Mouse (Mus musculus): ENCODE data around the gene Vangl1. TPM values are rescaled to one million over a fixed set of nuclear protein-coding genes. Genes with fewer than 3 reads are reported as not detected.

Vangl1 gene
- polyA plus RNA-seq, 1 experiment from 2014 or later: 22.9 TPM

DNA sequence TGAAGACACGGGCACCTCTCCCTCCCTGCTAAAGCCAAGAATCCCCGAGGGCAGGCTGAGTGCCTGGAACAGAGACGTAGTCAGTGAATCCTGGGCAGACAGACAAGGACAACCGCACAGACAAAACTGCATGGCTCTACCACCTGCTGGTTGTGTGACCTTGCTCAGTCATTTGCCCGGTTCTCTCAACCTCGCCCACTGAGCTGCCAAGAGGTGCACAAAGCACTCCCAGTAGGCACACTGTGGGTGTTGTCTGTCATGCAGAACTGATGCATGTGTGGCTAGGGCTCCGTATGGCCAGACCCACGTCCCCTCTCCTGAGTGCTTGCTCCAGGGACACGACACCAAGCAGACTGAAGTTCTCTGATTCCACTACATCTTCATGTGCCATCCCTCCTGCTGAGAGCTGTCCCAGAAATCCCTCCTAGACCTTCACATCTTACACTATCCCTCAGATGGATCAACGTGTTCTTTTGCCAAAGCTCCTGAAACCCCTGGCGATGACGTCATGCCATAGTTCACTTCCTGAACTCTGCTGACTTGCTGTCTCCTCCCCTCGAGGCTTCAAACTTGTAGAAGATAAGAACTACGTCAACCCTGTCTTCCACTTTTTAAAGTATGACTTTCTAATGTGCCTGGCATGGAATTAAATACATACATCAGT is 45.6 kb downstream of the Vangl1 start:
- Histone ChIP-seq H3K27ac (ENCODE audit: low read length) (no peak overlapping the region), H3K4me3 (ENCODE audit: low read length) (no peak overlapping the region), H3K36me3 (ENCODE audit: control insufficient read depth, insufficient read depth) (peaks cover 37% of the 10 kb centered on the region), H3K4me2 (ENCODE audit: low read depth, low read length) (no peak overlapping the region), H3K27me3 (ENCODE audit: control insufficient read depth, insufficient read depth, low read length) (no peaks in the 10 kb centered on the region), H3K9ac (ENCODE audit: low read length) (no peak overlapping the region), H3K9me3 (replicated peaks; ENCODE audit: control insufficient read depth, low read length) (no peaks in the 10 kb centered on the region), H3K4me1 (ENCODE audit: control insufficient read depth, insufficient read depth, low read length) (peaks cover 5% of the 10 kb centered on the region; the same call in 1 of the 2 replicates)
- peak; percentile 35; the same call in 1 of the 2 replicates for ATAC-seq (replicated peaks; ENCODE audit: extremely low read depth, insufficient read depth, low FRiP score)
- 63% methylated on average over 14 of the region's 14 CpGs for WGBS

DNA sequence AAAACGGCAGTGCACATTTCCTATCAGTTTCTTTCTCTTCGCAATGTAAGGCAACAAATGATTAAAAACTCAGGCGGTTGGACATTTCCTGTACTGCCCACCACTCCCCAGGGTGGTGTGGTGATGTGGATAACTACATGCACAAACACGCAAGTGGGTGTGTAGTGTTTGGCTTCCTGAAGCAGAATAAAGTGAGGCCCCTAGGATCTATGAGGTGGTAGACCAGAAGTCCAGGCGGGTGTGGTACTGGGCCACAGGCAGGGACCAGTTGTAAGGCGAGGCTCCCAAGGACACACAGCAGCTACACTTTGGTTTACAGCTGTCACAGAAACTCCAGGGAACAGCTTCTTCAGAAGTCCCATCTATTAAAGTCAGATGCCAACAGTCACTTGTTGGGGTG is 46.8 kb downstream of the Vangl1 start:
- H3K27ac ChIP-seq (ENCODE audit: low read length): no peak overlapping the region
- H3K9ac ChIP-seq (ENCODE audit: low read length): no peak overlapping the region
- H3K4me1 ChIP-seq (ENCODE audit: control insufficient read depth, insufficient read depth, low read length): peaks cover 8% of the 10 kb centered on the region
- no peak for ATAC-seq (replicated peaks; ENCODE audit: extremely low read depth, insufficient read depth, low FRiP score)
- H3K27me3 ChIP-seq (ENCODE audit: control insufficient read depth, insufficient read depth, low read length): no peaks in the 10 kb centered on the region
- WGBS: 82% methylated on average over 6 of the region's 6 CpGs
- peaks cover 33% of the 10 kb centered on the region for H3K36me3 ChIP-seq (ENCODE audit: control insufficient read depth, insufficient read depth)
- no peaks in the 10 kb centered on the region for H3K9me3 ChIP-seq (replicated peaks; ENCODE audit: control insufficient read depth, low read length)
- H3K4me3 ChIP-seq (ENCODE audit: low read length): no peak overlapping the region
- H3K4me2 ChIP-seq (ENCODE audit: low read depth, low read length): no peak overlapping the region

DNA sequence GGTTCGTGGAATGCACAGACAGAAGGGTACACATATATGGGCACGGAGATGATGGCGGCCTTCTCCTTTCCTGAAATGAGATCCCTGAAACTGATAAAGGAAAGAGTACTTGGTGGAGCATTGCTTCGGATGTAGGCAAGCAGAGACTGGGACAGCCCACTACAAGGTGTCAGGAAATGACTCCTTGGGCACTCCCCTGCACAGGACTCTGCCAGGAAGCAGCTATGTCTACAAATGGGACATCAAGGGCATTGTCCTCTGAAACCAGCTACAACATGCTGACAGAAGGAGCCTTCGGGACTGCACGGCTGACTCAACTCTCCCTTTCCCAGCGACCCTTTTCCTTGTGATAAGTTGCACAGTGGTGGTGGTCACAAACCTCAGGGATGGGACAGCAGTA is 47.8 kb downstream of the Vangl1 start:
- Histone ChIP-seq H3K27ac (ENCODE audit: low read length) (no peak overlapping the region), H3K27me3 (ENCODE audit: control insufficient read depth, insufficient read depth, low read length) (no peaks in the 10 kb centered on the region), H3K36me3 (ENCODE audit: control insufficient read depth, insufficient read depth) (peaks cover 29% of the 10 kb centered on the region), H3K4me3 (ENCODE audit: low read length) (no peak overlapping the region), H3K9me3 (replicated peaks; ENCODE audit: control insufficient read depth, low read length) (no peaks in the 10 kb centered on the region), H3K4me1 (ENCODE audit: control insufficient read depth, insufficient read depth, low read length) (peaks cover 10% of the 10 kb centered on the region), H3K4me2 (ENCODE audit: low read depth, low read length) (no peak overlapping the region), H3K9ac (ENCODE audit: low read length) (no peak overlapping the region)
- ATAC-seq (replicated peaks; ENCODE audit: extremely low read depth, insufficient read depth, low FRiP score): no peak
- 81% methylated on average over 7 of the region's 7 CpGs for WGBS

DNA sequence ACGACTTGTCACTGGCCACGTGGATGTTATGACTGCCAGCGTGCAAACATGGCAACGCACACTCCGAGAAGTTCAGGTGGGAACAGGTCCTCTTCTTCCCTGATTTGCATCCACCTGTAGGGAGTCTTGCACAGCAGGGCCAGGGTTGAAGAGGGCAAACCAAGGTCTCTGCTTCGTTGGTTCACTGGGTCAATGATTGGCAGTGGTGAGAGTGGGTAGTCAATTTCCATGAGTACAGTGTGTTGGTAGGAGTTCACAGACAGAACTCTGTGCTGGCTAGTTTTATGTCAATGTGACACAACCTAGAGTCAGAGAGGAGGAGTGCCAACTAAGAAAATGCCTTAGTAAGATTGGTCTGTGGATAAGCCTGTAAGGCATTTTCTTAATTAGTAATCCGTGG is 50.4 kb downstream of the Vangl1 start:
- no peak overlapping the region for H3K4me2 ChIP-seq (ENCODE audit: low read depth, low read length)
- ATAC-seq (replicated peaks; ENCODE audit: extremely low read depth, insufficient read depth, low FRiP score): no peak
- no peaks in the 10 kb centered on the region for H3K9me3 ChIP-seq (replicated peaks; ENCODE audit: control insufficient read depth, low read length)
- peaks cover 5% of the 10 kb centered on the region for H3K4me1 ChIP-seq (ENCODE audit: control insufficient read depth, insufficient read depth, low read length)
- WGBS: 78% methylated on average over 7 of the region's 7 CpGs
- H3K9ac ChIP-seq (ENCODE audit: low read length): no peak overlapping the region
- H3K27ac ChIP-seq (ENCODE audit: low read length): no peak overlapping the region
- H3K4me3 ChIP-seq (ENCODE audit: low read length): no peak overlapping the region
- no peaks in the 10 kb centered on the region for H3K27me3 ChIP-seq (ENCODE audit: control insufficient read depth, insufficient read depth, low read length)
- peaks cover 19% of the 10 kb centered on the region for H3K36me3 ChIP-seq (ENCODE audit: control insufficient read depth, insufficient read depth)

DNA sequence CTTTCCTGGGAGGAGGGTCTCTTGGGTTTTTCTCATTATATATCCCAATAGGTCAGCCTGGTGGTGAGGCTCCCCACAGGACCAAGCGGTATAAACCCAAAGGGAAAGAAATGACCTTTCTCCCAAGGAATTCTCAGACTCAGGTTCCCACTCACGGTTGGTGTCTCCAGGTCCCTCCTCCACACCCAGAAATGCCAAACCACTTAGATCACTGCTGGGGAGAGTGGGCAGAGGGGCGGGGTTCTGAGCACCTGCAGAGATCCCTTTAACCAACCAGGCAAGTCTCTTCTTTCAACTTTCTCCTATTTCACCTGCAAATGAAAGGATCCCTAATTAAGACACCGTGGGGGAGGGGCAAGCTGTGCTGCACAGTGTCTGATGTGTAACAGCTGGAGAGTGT is 51.6 kb downstream of the Vangl1 start:
- Histone ChIP-seq H3K4me1 (ENCODE audit: control insufficient read depth, insufficient read depth, low read length) (peaks cover 5% of the 10 kb centered on the region), H3K27ac (ENCODE audit: low read length) (peak overlapping the region; percentile 39; the same call in 1 of the 2 replicates), H3K36me3 (ENCODE audit: control insufficient read depth, insufficient read depth) (peaks cover 13% of the 10 kb centered on the region), H3K9ac (ENCODE audit: low read length) (no peak overlapping the region), H3K4me3 (ENCODE audit: low read length) (no peak overlapping the region), H3K9me3 (replicated peaks; ENCODE audit: control insufficient read depth, low read length) (no peaks in the 10 kb centered on the region), H3K4me2 (ENCODE audit: low read depth, low read length) (no peak overlapping the region), H3K27me3 (ENCODE audit: control insufficient read depth, insufficient read depth, low read length) (no peaks in the 10 kb centered on the region)
- 40% methylated on average over 4 of the region's 4 CpGs for WGBS
- no peak for ATAC-seq (replicated peaks; ENCODE audit: extremely low read depth, insufficient read depth, low FRiP score)

DNA sequence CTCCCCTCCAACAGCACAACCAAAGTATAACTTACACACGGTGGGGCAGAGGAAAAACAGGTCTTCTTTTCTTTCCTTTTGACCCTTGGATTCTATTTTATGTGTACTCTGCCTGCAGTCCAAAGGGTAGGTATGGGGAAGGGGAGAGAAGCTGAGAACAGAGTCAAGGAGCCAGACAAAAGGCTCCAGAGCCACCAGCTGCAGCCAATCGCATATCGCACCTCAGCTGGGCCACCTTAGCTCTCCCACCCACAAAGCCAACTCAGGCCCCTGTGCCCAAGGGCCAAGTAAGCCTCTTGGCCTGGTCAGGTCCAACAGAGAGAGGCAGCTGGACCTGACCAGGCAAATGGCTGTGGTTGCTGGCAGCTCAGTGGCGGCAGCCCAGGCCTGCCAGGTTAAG is 52.0 kb downstream of the Vangl1 start:
- H3K27ac ChIP-seq (ENCODE audit: low read length): peak overlapping the region; percentile 39; the same call in 1 of the 2 replicates
- H3K4me1 ChIP-seq (ENCODE audit: control insufficient read depth, insufficient read depth, low read length): peaks cover 5% of the 10 kb centered on the region
- peaks cover 9% of the 10 kb centered on the region for H3K36me3 ChIP-seq (ENCODE audit: control insufficient read depth, insufficient read depth)
- no peak overlapping the region for H3K4me2 ChIP-seq (ENCODE audit: low read depth, low read length)
- no peaks in the 10 kb centered on the region for H3K9me3 ChIP-seq (replicated peaks; ENCODE audit: control insufficient read depth, low read length)
- no peaks in the 10 kb centered on the region for H3K27me3 ChIP-seq (ENCODE audit: control insufficient read depth, insufficient read depth, low read length)
- H3K9ac ChIP-seq (ENCODE audit: low read length): no peak overlapping the region
- no peak for ATAC-seq (replicated peaks; ENCODE audit: extremely low read depth, insufficient read depth, low FRiP score)
- WGBS: 56% methylated on average over 4 of the region's 4 CpGs
- no peak overlapping the region for H3K4me3 ChIP-seq (ENCODE audit: low read length)

DNA sequence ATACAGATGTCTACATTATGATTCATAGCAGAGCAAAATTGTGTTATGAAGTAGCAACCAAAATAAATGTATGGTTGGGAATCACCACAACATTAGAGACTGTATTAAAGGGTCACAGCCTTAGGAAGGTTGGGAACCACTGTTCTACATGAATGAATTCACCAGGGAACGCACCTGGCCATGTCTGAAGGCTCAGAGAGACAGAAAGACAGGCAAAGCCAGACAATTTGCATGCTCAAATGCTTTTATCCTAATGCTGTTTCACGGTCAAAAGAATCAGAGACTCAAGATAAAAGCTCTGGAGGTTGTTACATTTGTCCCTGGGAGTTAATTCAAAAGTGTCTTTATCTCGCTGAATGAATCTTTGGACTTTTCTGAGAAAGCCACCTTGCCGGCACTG is 52.6 kb downstream of the Vangl1 start:
- ATAC-seq (replicated peaks; ENCODE audit: extremely low read depth, insufficient read depth, low FRiP score): no peak
- Histone ChIP-seq H3K27ac (ENCODE audit: low read length) (no peak overlapping the region), H3K27me3 (ENCODE audit: control insufficient read depth, insufficient read depth, low read length) (no peaks in the 10 kb centered on the region), H3K9me3 (replicated peaks; ENCODE audit: control insufficient read depth, low read length) (no peaks in the 10 kb centered on the region), H3K4me3 (ENCODE audit: low read length) (no peak overlapping the region), H3K4me2 (ENCODE audit: low read depth, low read length) (no peak overlapping the region), H3K4me1 (ENCODE audit: control insufficient read depth, insufficient read depth, low read length) (peaks cover 5% of the 10 kb centered on the region), H3K36me3 (ENCODE audit: control insufficient read depth, insufficient read depth) (peaks cover 9% of the 10 kb centered on the region; the same call in 1 of the 2 replicates), H3K9ac (ENCODE audit: low read length) (no peak overlapping the region)
- 72% methylated on average over 4 of the region's 4 CpGs for WGBS

DNA sequence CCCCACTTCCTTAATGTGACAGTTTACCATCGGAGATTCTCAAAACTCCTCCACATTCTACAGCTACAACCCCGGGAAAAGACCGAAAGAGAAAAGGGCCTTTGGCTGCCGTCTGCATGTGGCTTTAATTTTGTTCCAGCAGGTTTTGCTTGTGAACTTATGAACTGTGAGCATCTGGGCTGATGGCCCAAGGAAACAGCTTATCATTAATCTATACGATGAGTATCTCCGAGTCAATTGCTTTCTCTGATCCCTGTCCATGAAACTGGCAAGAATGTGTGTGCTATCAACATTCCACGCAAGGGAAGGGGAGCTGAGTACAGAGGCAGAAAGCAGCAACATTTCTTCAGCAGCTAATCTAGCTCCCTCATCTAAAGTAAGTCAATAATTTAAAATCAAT is 54.6 kb downstream of the Vangl1 start:
- no peak for ATAC-seq (replicated peaks; ENCODE audit: extremely low read depth, insufficient read depth, low FRiP score)
- no peak overlapping the region for H3K27ac ChIP-seq (ENCODE audit: low read length)

DNA sequence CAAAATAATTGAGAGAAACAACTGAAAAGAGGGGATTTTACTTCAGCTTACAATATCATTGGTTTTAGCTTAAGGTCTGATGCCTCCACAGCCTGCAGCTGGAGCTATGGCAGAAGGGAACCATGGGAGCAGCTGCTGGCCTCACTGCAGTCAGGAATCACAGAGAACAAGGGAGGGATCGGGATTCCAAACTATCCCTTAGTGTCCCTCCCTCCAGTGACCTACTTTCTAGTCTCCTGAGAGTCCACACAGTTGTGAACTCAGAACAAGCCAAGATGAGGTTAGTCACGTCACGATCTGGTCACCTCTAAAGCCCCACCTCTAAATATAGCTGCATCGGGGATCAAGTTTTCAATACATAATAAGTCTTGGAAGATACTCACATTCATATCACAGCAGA is 57.3 kb downstream of the Vangl1 start:
- H3K27me3 ChIP-seq (ENCODE audit: control insufficient read depth, insufficient read depth, low read length): no peaks in the 10 kb centered on the region
- H3K27ac ChIP-seq (ENCODE audit: low read length): no peak overlapping the region
- no peak overlapping the region for H3K9ac ChIP-seq (ENCODE audit: low read length)
- ATAC-seq (replicated peaks; ENCODE audit: extremely low read depth, insufficient read depth, low FRiP score): no peak
- no peaks in the 10 kb centered on the region for H3K9me3 ChIP-seq (replicated peaks; ENCODE audit: control insufficient read depth, low read length)
- H3K4me3 ChIP-seq (ENCODE audit: low read length): no peak overlapping the region
- H3K4me1 ChIP-seq (ENCODE audit: control insufficient read depth, insufficient read depth, low read length): peaks cover 2% of the 10 kb centered on the region; the same call in 1 of the 2 replicates
- H3K36me3 ChIP-seq (ENCODE audit: control insufficient read depth, insufficient read depth): peaks cover 23% of the 10 kb centered on the region
- no peak overlapping the region for H3K4me2 ChIP-seq (ENCODE audit: low read depth, low read length)
- WGBS: 74% methylated on average over 4 of the region's 4 CpGs

More for the DNA sequence above, 54.6 kb downstream of the Vangl1 start:
- peaks cover 5% of the 10 kb centered on the region for H3K4me1 ChIP-seq (ENCODE audit: control insufficient read depth, insufficient read depth, low read length)
- WGBS: 40% methylated on average over 7 of the region's 7 CpGs
- H3K9me3 ChIP-seq (replicated peaks; ENCODE audit: control insufficient read depth, low read length): no peaks in the 10 kb centered on the region
- H3K4me2 ChIP-seq (ENCODE audit: low read depth, low read length): no peak overlapping the region
- no peak overlapping the region for H3K4me3 ChIP-seq (ENCODE audit: low read length)
- H3K9ac ChIP-seq (ENCODE audit: low read length): no peak overlapping the region
- peaks cover 18% of the 10 kb centered on the region for H3K36me3 ChIP-seq (ENCODE audit: control insufficient read depth, insufficient read depth)
- H3K27me3 ChIP-seq (ENCODE audit: control insufficient read depth, insufficient read depth, low read length): no peaks in the 10 kb centered on the region
